Mouse (Mus musculus): ENCODE data around the gene 1700022I11Rik.
A peak's percentile ranks its signal among the peaks of the same experiment; 100 is the strongest.

DNA sequence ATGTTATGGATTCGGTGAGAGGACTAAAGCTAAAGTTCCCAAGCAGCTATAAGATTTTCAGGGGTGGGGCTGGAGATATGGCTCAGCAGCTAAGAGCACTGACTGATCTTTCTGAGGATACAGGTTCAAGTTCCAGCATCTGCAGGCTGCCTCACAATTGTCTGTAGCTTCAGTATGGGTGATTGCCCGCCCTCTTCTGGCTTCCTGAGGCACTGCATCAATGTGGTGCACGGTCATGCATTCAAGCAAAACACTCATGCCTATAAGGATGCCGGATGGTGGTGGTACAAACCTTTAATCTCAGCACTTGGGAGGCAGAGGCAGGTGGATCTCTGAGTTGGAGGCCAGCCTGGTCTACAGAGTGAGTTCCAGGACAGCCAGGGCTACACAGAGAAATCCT is 7.8 kb upstream of the 1700022I11Rik start:
- peak; percentile 84 for TF ChIP-seq CTCF (IDR thresholded peaks at IDR 0.05; ENCODE audit: low read depth)
- no peak for TF ChIP-seq EP300 (IDR thresholded peaks at IDR 0.05; ENCODE audit: low read depth)

All from liver, embryonic 14.5 days (tissue).